Mouse (Mus musculus) forebrain, embryonic 16.5 days (tissue): ENCODE measurements around the gene Rabep1. TPM values are rescaled to one million over a fixed set of nuclear protein-coding genes. Genes with fewer than 3 reads are reported as not detected.

Experiments used
- ATAC-seq: fragments of 200-750 bp; cut with Nextera tagmentation; 2 replicates; pipeline ENCODE4 v1.8.0; 2017; ENCODE audit warnings: mild to moderate bottlenecking, moderate library complexity
- H3K27ac ChIP-seq: fragments of 300-500 bp; sonication (generic); 2 replicates; pipeline ENCODE4 v1.5.1; 2014; ENCODE audit warnings: low read length, control low read depth
- H3K27me3 ChIP-seq: fragments of 300-500 bp; sonication (generic); replicated peaks from 2 replicates; pipeline ENCODE4 v1.6.1; 2014; ENCODE audit warnings: low read length; ENCODE audit not compliant: control insufficient read depth, insufficient read depth
- H3K36me3 ChIP-seq: fragments of 300-500 bp; sonication (generic); 2 replicates; pipeline ENCODE4 v1.6.1; 2014; ENCODE audit not compliant: control insufficient read depth, insufficient read depth
- H3K4me1 ChIP-seq: fragments of 300-500 bp; sonication (generic); replicated peaks from 2 replicates; pipeline ENCODE4 v1.6.1; 2014; ENCODE audit warnings: low read length; ENCODE audit not compliant: control insufficient read depth, insufficient read depth
- H3K4me2 ChIP-seq: fragments of 300-500 bp; sonication (generic); 2 replicates; pipeline ENCODE4 v1.6.1; 2014; ENCODE audit warnings: mild to moderate bottlenecking, low read length, control low read depth
- H3K4me3 ChIP-seq: fragments of 300-500 bp; sonication (generic); replicated peaks from 2 replicates; pipeline ENCODE4 v1.5.1; 2014; ENCODE audit warnings: mild to moderate bottlenecking, low read length, control low read depth
- H3K9ac ChIP-seq: fragments of 300-500 bp; sonication (generic); replicated peaks from 2 replicates; pipeline ENCODE4 v1.6.1; 2014; ENCODE audit warnings: low read depth, low read length, control low read depth
- H3K9me3 ChIP-seq: fragments of 300-500 bp; sonication (generic); 2 replicates; pipeline ENCODE4 v1.6.1; 2016; ENCODE audit warnings: low read length; ENCODE audit not compliant: control insufficient read depth
- WGBS: fragments of 180-500 bp; shearing (Covaris S2); extraction: QIAGEN DNeasy Blood & Tissue Kit; methylation state at CpG from one replicate; pipeline ENCODE4 v1.1.7; 2014; 5-methylcytosine and 5-hydroxymethylcytosine counted together
- polyA plus RNA-seq: library from polyadenylated mRNA; unstranded; fragments of >200 nt; fragmentation: Nextera tagmentation; extraction: Ambion mirVana; gene quantifications from 2 replicates; pipeline ENCODE4 v1.2.1, GENCODE M21; 2015

The Rabep1 gene
- polyA plus RNA-seq, 1 experiment from 2014 or later = 77.9 TPM

DNA sequence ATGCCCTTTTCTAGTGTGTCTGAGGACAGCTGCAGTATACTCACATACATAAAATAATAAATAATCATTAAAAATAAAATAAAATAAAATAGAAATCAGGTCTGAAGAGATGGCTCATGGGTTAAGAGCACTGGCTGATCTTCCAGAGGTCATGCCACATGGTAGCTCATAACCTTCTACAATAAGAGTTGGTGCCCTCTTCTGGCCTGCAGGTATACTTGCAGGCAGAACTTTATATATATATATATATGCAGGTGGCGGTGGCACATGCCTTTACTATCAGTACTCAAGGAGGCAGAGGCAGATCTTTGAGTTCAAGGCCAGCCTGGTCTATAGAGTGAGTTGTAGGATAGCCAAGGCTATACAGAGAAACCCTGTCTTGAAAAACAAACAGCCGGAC lies 18.4 kb upstream of the Rabep1 start:
- H3K27ac ChIP-seq = no peak overlapping the region
- H3K27me3 ChIP-seq = no peaks in the 10 kb centered on the region
- H3K4me3 ChIP-seq = no peak overlapping the region
- H3K4me1 ChIP-seq = no peaks in the 10 kb centered on the region
- H3K9ac ChIP-seq = no peak overlapping the region
- H3K9me3 ChIP-seq = no peaks in the 10 kb centered on the region
- no peaks in the 10 kb centered on the region for H3K36me3 ChIP-seq
- 91% methylated on average over 2 of the region's 2 CpGs for WGBS
- ATAC-seq = no peak
- H3K4me2 ChIP-seq = no peak overlapping the region

GRCm38 (mm10) chr11:70828975-70829615 lies 15.5 kb upstream of the Rabep1 start:
- H3K9ac ChIP-seq = no peak overlapping the region
- H3K4me3 ChIP-seq = no peak overlapping the region
- H3K9me3 ChIP-seq = no peaks in the 10 kb centered on the region
- H3K4me2 ChIP-seq = no peak overlapping the region
- ATAC-seq = no peak
- 93% methylated on average over 11 of the region's 11 CpGs for WGBS
- H3K27ac ChIP-seq = no peak overlapping the region
- H3K36me3 ChIP-seq = no peaks in the 10 kb centered on the region
- H3K4me1 ChIP-seq = no peaks in the 10 kb centered on the region
- H3K27me3 ChIP-seq = no peaks in the 10 kb centered on the region

DNA sequence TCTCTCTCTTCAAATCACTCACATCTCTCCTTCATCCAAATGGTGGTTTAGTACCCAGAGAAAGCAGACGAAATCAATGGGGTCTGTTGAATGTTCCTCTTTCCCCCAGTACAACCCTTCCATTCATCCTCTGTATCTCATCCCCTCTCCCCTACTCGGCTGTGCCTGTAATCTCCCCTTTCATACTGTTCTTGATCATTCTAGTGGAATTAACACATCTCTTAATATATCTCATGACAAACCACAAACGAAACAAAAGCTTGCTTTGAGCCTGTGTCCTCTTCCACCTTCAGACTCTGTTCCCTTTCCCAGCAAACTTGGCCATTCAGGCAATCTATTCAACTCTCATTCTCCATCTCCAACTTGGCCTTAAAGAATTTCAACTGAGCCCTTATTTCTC lies 13.4 kb upstream of the Rabep1 start:
- WGBS = 10% methylated on average over 3 of the region's 3 CpGs
- Histone ChIP-seq H3K27ac (no peak overlapping the region), H3K4me1 (no peaks in the 10 kb centered on the region), H3K36me3 (no peaks in the 10 kb centered on the region), H3K4me3 (no peak overlapping the region), H3K27me3 (no peaks in the 10 kb centered on the region), H3K9ac (no peak overlapping the region), H3K4me2 (no peak overlapping the region), H3K9me3 (no peaks in the 10 kb centered on the region)
- ATAC-seq = no peak

- H3K4me1 ChIP-seq = no peaks in the 10 kb centered on the region
- no peaks in the 10 kb centered on the region for H3K9me3 ChIP-seq
- no peak for ATAC-seq
- no peaks in the 10 kb centered on the region for H3K36me3 ChIP-seq
- no peak overlapping the region for H3K9ac ChIP-seq
- H3K4me3 ChIP-seq = no peak overlapping the region
- H3K27ac ChIP-seq = no peak overlapping the region
- H3K27me3 ChIP-seq = no peaks in the 10 kb centered on the region
- no peak overlapping the region for H3K4me2 ChIP-seq
These were observed 11.2 kb upstream of the Rabep1 start for GRCm38 (mm10) chr11:70833408-70833807.

GRCm38 (mm10) chr11:70833831-70834230 lies 10.7 kb upstream of the Rabep1 start:
- H3K4me1 ChIP-seq = no peaks in the 10 kb centered on the region
- no peak overlapping the region for H3K4me3 ChIP-seq
- H3K27me3 ChIP-seq = no peaks in the 10 kb centered on the region
- H3K9ac ChIP-seq = no peak overlapping the region
- ATAC-seq = no peak
- no peak overlapping the region for H3K27ac ChIP-seq
- H3K9me3 ChIP-seq = no peaks in the 10 kb centered on the region
- no peak overlapping the region for H3K4me2 ChIP-seq
- H3K36me3 ChIP-seq = no peaks in the 10 kb centered on the region
- 54% methylated on average over 3 of the region's 3 CpGs for WGBS

DNA sequence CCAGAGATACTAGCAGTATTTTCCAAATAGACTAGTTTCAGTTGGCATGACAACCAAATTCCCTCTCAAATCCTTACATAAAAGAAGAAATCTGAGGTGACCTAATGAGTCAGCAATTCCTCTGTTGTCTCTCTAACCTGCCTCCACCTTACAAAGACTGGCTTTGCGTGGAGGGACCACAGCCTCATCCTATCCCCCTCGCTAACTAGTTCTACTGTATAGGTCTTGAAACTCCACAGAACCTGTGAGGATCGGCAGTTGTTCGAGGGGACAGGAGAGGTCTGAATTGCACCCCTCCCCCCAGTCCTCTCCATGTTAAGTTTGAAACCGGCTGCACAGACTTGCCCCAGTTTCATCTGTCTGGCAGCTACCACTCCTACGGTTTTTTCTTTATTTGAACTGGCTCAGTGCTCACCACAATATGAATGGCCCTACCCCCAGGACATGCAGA lies 9.2 kb upstream of the Rabep1 start:
- Histone ChIP-seq H3K36me3 (no peaks in the 10 kb centered on the region), H3K4me2 (no peak overlapping the region), H3K9ac (no peak overlapping the region), H3K9me3 (no peaks in the 10 kb centered on the region), H3K27me3 (no peaks in the 10 kb centered on the region), H3K4me3 (no peak overlapping the region), H3K27ac (no peak overlapping the region), H3K4me1 (no peaks in the 10 kb centered on the region)
- 37% methylated on average over 6 of the region's 6 CpGs for WGBS
- ATAC-seq = no peak

- Histone ChIP-seq H3K4me3 (no peak overlapping the region), H3K9ac (no peak overlapping the region), H3K36me3 (no peaks in the 10 kb centered on the region), H3K9me3 (no peaks in the 10 kb centered on the region), H3K4me2 (no peak overlapping the region), H3K27me3 (no peaks in the 10 kb centered on the region), H3K27ac (no peak overlapping the region), H3K4me1 (no peaks in the 10 kb centered on the region)
- WGBS = 96% methylated on average over 3 of the region's 3 CpGs
- no peak for ATAC-seq
These were observed 7.5 kb upstream of the Rabep1 start for GRCm38 (mm10) chr11:70837031-70837430.

DNA sequence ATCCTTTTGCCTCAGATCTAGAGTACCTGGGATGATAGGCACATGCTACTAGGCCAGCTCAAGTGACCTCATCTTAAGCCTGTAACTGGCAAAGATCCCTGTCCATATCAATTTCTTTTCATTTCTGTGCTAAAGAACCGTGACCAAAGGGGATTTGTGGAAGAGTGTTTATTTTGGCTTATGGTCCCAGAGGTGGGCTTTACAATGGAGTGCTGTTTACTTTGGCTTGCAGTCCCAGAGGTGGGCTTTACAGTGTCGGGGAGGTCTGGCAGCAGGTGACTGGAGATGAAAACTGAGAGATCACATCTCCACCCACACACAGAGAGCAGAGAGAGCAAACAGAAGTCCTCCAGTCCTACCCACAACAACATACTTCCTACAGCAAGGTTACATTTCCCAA lies 6.0 kb upstream of the Rabep1 start:
- no peak for ATAC-seq
- no peak overlapping the region for H3K4me2 ChIP-seq
- no peaks in the 10 kb centered on the region for H3K4me1 ChIP-seq
- H3K4me3 ChIP-seq = no peak overlapping the region
- no peaks in the 10 kb centered on the region for H3K27me3 ChIP-seq
- no peak overlapping the region for H3K9ac ChIP-seq
- 62% methylated on average over 2 of the region's 2 CpGs for WGBS
- no peaks in the 10 kb centered on the region for H3K36me3 ChIP-seq
- no peaks in the 10 kb centered on the region for H3K9me3 ChIP-seq
- no peak overlapping the region for H3K27ac ChIP-seq

DNA sequence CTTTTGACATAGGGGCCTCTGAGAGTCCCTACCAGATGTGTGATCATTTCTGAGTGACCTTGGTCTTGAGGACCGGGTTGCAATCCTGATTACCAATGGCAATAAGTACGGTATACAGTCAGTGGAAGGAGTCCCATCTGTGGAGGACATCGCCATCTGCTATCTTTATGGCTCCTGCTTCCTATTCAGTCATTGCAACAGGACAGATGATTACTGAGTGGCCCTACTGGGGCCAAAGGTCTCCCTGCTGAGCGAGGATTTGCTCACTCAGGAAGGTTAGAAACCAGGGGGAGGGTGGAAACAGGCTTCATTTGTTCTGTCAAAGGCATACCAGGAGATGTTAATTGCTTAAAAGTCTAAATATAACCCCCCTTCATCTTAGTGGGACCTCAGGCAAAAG lies 1.6 kb upstream of the Rabep1 start:
- WGBS = 66% methylated on average over 4 of the region's 4 CpGs
- Histone ChIP-seq H3K4me3 (no peak overlapping the region), H3K4me2 (no peak overlapping the region), H3K36me3 (no peaks in the 10 kb centered on the region), H3K27me3 (no peaks in the 10 kb centered on the region), H3K27ac (no peak overlapping the region), H3K4me1 (peaks cover 17% of the 10 kb centered on the region), H3K9ac (no peak overlapping the region), H3K9me3 (no peaks in the 10 kb centered on the region)
- ATAC-seq = no peak
